In genomic region chr9:41334462-41335241, GRCm38 (mm10) we compare ENCODE assay signal across 12 mouse cellular contexts.
A peak's percentile ranks its signal among the peaks of the same experiment; 100 is the strongest.
DNase-seq lines count a peak whose midpoint lies in the region; ATAC-seq and TF ChIP-seq lines count a peak whose summit lies in the region.
"Had no signal": no experiment of that assay in that cellular context is flagged by ENCODE, and none has a peak within 500 bp of the region (broad histone marks: within the 10 kb centered on the region; RNA-seq: fewer than 3 reads in every experiment).

No protein-coding gene starts in this region.

- no peak for TF ChIP-seq CTCF in kidney, adult 2 months (conservative IDR thresholded peaks at IDR 0.05; ENCODE audit: insufficient read depth, insufficient read length, low read depth, low read length)

- 0 out of 2 replicates have a peak overlapping the region, but pooled peaks have one; percentile 24 for H3K4me2 ChIP-seq in kidney, embryonic 15.5 days
- H3K4me2 ChIP-seq in embryonic facial prominence, embryonic 15.5 days (replicated peaks), result no peak overlapping the region
- H3K4me2 ChIP-seq in limb, embryonic 12.5 days, result peak overlapping the region; percentile 34
- peak overlapping the region; percentile 15; the same call in 1 of the 2 replicates for H3K4me2 ChIP-seq in neural tube, embryonic 15.5 days

- ATAC-seq in kidney, embryonic 15.5 days (replicated peaks; ENCODE audit: low FRiP score), result no peak; the same call in 1 of the 2 replicates
- no peak for ATAC-seq in embryonic facial prominence, embryonic 15.5 days (ENCODE audit: insufficient number of reproducible peaks, low FRiP score, low TSS enrichment, low read depth)
- ATAC-seq in limb, embryonic 12.5 days (ENCODE audit: insufficient number of reproducible peaks, insufficient read depth, low FRiP score, low TSS enrichment, low read depth), result peak; percentile 31; the same call in 1 of the 2 replicates
- ATAC-seq in neural tube, embryonic 15.5 days (ENCODE audit: low FRiP score), result no peak; the same call in 1 of the 2 replicates
- ATAC-seq in megakaryocyte progenitor cell, adult 5-6 weeks (replicated peaks; ENCODE audit: poor library complexity), result no peak

- no peak overlapping the region for H3K4me3 ChIP-seq in kidney, embryonic 15.5 days (replicated peaks)
- no peak overlapping the region for H3K4me3 ChIP-seq in kidney, adult 2 months (ENCODE audit: insufficient read depth, low read depth, low read length)
- H3K4me3 ChIP-seq in embryonic facial prominence, embryonic 15.5 days (replicated peaks), result no peak overlapping the region
- no peak overlapping the region for H3K4me3 ChIP-seq in limb, embryonic 12.5 days (replicated peaks)
- no peak overlapping the region for H3K4me3 ChIP-seq in neural tube, embryonic 15.5 days (replicated peaks)

- H3K9ac ChIP-seq in kidney, embryonic 15.5 days, result no peak overlapping the region
- no peak overlapping the region for H3K9ac ChIP-seq in embryonic facial prominence, embryonic 15.5 days
- H3K9ac ChIP-seq in limb, embryonic 12.5 days (replicated peaks), result no peak overlapping the region
- H3K9ac ChIP-seq in neural tube, embryonic 15.5 days (replicated peaks), result 0 out of 2 replicates have a peak overlapping the region, but pooled peaks have one; percentile 10

- H3K9me3 ChIP-seq in kidney, embryonic 15.5 days (replicated peaks), result no peaks in the 10 kb centered on the region
- H3K9me3 ChIP-seq in embryonic facial prominence, embryonic 15.5 days (replicated peaks), result no peaks in the 10 kb centered on the region
- H3K9me3 ChIP-seq in limb, embryonic 12.5 days, result no peaks in the 10 kb centered on the region
- H3K9me3 ChIP-seq in neural tube, embryonic 15.5 days (replicated peaks), result no peaks in the 10 kb centered on the region

- no peak for TF ChIP-seq POLR2A in kidney, adult 2 months (IDR thresholded peaks at IDR 0.05; ENCODE audit: low read depth, low read length)

- H3K27me3 ChIP-seq in kidney, embryonic 15.5 days, result no peaks in the 10 kb centered on the region
- H3K27me3 ChIP-seq in kidney, adult 2 months (replicated peaks; ENCODE audit: control insufficient read depth, insufficient read depth, low read length), result no peaks in the 10 kb centered on the region
- H3K27me3 ChIP-seq in embryonic facial prominence, embryonic 15.5 days, result no peaks in the 10 kb centered on the region
- H3K27me3 ChIP-seq in limb, embryonic 12.5 days, result no peaks in the 10 kb centered on the region
- no peaks in the 10 kb centered on the region for H3K27me3 ChIP-seq in neural tube, embryonic 15.5 days (replicated peaks)

- 22% methylated on average over 10 of the region's 10 CpGs for WGBS in kidney, embryonic 15.5 days
- WGBS in kidney, adult 2 months, result 50% methylated on average over 10 of the region's 10 CpGs
- 20% methylated on average over 10 of the region's 10 CpGs for WGBS in embryonic facial prominence, embryonic 15.5 days
- WGBS in limb, embryonic 12.5 days, result 16% methylated on average over 10 of the region's 10 CpGs
- WGBS in neural tube, embryonic 15.5 days, result 18% methylated on average over 10 of the region's 10 CpGs

- peak overlapping the region; percentile 37; the same call in 1 of the 2 replicates for H3K27ac ChIP-seq in kidney, embryonic 15.5 days
- H3K27ac ChIP-seq in kidney, adult 2 months (ENCODE audit: insufficient read depth, low read depth, low read length), result no peak overlapping the region
- peak overlapping the region; percentile 35; the same call in 1 of the 2 replicates for H3K27ac ChIP-seq in embryonic facial prominence, embryonic 15.5 days (replicated peaks)
- H3K27ac ChIP-seq in limb, embryonic 12.5 days, result peak overlapping the region; percentile 81
- peak overlapping the region; percentile 58 for H3K27ac ChIP-seq in neural tube, embryonic 15.5 days (replicated peaks)

- H3K4me1 ChIP-seq in kidney, embryonic 15.5 days, result peaks cover 21% of the 10 kb centered on the region
- H3K4me1 ChIP-seq in kidney, adult 2 months (ENCODE audit: control insufficient read depth, insufficient read depth, low read length), result no peaks in the 10 kb centered on the region
- peaks cover 9% of the 10 kb centered on the region for H3K4me1 ChIP-seq in embryonic facial prominence, embryonic 15.5 days
- H3K4me1 ChIP-seq in limb, embryonic 12.5 days (replicated peaks), result peaks cover 21% of the 10 kb centered on the region
- H3K4me1 ChIP-seq in neural tube, embryonic 15.5 days, result peaks cover 16% of the 10 kb centered on the region

- DNase-seq in kidney, adult 2 months, result no peak
- no peak for DNase-seq in liver
- DNase-seq in gastrocnemius, postnatal 25 days, result no peak
- DNase-seq: adrenal gland, adult 2 months; cerebellum, postnatal 14 days; gastrocnemius, postnatal 10 days; lung, adult 18-20 months had no signal

- no peaks in the 10 kb centered on the region for H3K36me3 ChIP-seq in kidney, embryonic 15.5 days
- no peaks in the 10 kb centered on the region for H3K36me3 ChIP-seq in kidney, adult 2 months (ENCODE audit: control insufficient read depth, insufficient read depth, low read length)
- H3K36me3 ChIP-seq in embryonic facial prominence, embryonic 15.5 days, result no peaks in the 10 kb centered on the region
- H3K36me3 ChIP-seq in limb, embryonic 12.5 days, result no peaks in the 10 kb centered on the region
- H3K36me3 ChIP-seq in neural tube, embryonic 15.5 days, result no peaks in the 10 kb centered on the region
